Mouse (Mus musculus): ENCODE data around the gene Fpr2.
A peak's percentile ranks its signal among the peaks of the same experiment; 100 is the strongest.
"Not testable (repeated sequence)": the region's sequence is repeated elsewhere in the genome, so short reads cannot be mapped to it uniquely, and the experiment has no call there.

The Fpr2 gene

GRCm38 (mm10) chr17:17887774-17888248 lies at the start of gene Fpr2, which contains the start of gene Fpr3:
TSS of gene Fpr2 (plus strand) at chr17:17887824.
TSS of gene Fpr3 (plus strand) at chr17:17887852.
- no peak for DNase-seq (ENCODE audit: low spot score in 2 of 2)

GRCm38 (mm10) chr17:17837919-17838701 lies 49.5 kb upstream of the Fpr2 start:
- peak; percentile 93 to 94 for DNase-seq (ENCODE audit: low spot score in 2 of 2)

- DNase-seq (ENCODE audit: low spot score in 2 of 2): no peak
These were observed 48.3 kb upstream of the Fpr2 start for GRCm38 (mm10) chr17:17839276-17839675.

GRCm38 (mm10) chr17:17840796-17841195 lies 46.8 kb upstream of the Fpr2 start:
- no peak for DNase-seq (ENCODE audit: low spot score in 2 of 2)

GRCm38 (mm10) chr17:17843534-17844261 lies 43.9 kb upstream of the Fpr2 start:
- no peak for DNase-seq (ENCODE audit: low spot score in 2 of 2)

- DNase-seq (ENCODE audit: low spot score in 2 of 2): not testable (repeated sequence)
These were observed 43.0 kb upstream of the Fpr2 start for GRCm38 (mm10) chr17:17844606-17845005.

GRCm38 (mm10) chr17:17845187-17846027 lies 42.2 kb upstream of the Fpr2 start:
- no peak for DNase-seq (ENCODE audit: low spot score in 2 of 2)

GRCm38 (mm10) chr17:17848988-17849387 lies 38.6 kb upstream of the Fpr2 start:
- DNase-seq (ENCODE audit: low spot score in 2 of 2): no peak

GRCm38 (mm10) chr17:17849906-17850712 lies 37.5 kb upstream of the Fpr2 start:
- no peak for DNase-seq (ENCODE audit: low spot score in 2 of 2)

- no peak for DNase-seq (ENCODE audit: low spot score in 2 of 2)
These were observed 32.4 kb upstream of the Fpr2 start, which contains the start of gene Has1 for GRCm38 (mm10) chr17:17855064-17855838. TSS of gene Has1 (minus strand) at chr17:17855205.

- no peak for DNase-seq (ENCODE audit: low spot score in 2 of 2)
These were observed 31.0 kb upstream of the Fpr2 start for GRCm38 (mm10) chr17:17856612-17857011.

- DNase-seq (ENCODE audit: low spot score in 2 of 2): no peak
These were observed 30.2 kb upstream of the Fpr2 start for GRCm38 (mm10) chr17:17857446-17857845.

- DNase-seq (ENCODE audit: low spot score in 2 of 2): no peak
These were observed 27.5 kb upstream of the Fpr2 start for GRCm38 (mm10) chr17:17860110-17860509.

- DNase-seq (ENCODE audit: low spot score in 2 of 2): no peak
These were observed 25.3 kb upstream of the Fpr2 start for GRCm38 (mm10) chr17:17862360-17862759.

- no peak for DNase-seq (ENCODE audit: low spot score in 2 of 2)
These were observed 22.5 kb upstream of the Fpr2 start for GRCm38 (mm10) chr17:17865168-17865567.

GRCm38 (mm10) chr17:17866801-17867469 lies 20.7 kb upstream of the Fpr2 start:
- no peak for DNase-seq (ENCODE audit: low spot score in 2 of 2)

- no peak for DNase-seq (ENCODE audit: low spot score in 2 of 2)
These were observed 16.6 kb upstream of the Fpr2 start for GRCm38 (mm10) chr17:17870892-17871550.

- no peak for DNase-seq (ENCODE audit: low spot score in 2 of 2)
These were observed 15.9 kb upstream of the Fpr2 start for GRCm38 (mm10) chr17:17871697-17872096.

GRCm38 (mm10) chr17:17879347-17879746 lies 8.3 kb upstream of the Fpr2 start:
- DNase-seq (ENCODE audit: low spot score in 2 of 2): no peak
